Mouse (Mus musculus): ENCODE results near the gene Ccdc188. TPM values are rescaled to one million over a fixed set of nuclear protein-coding genes. Genes with fewer than 3 reads are reported as not detected.
"Not testable (repeated sequence)": the region's sequence is repeated elsewhere in the genome, so short reads cannot be mapped to it uniquely, and the experiment has no call there.

Gene Ccdc188
- total RNA-seq (2017) = not detected in 2 replicates

DNA sequence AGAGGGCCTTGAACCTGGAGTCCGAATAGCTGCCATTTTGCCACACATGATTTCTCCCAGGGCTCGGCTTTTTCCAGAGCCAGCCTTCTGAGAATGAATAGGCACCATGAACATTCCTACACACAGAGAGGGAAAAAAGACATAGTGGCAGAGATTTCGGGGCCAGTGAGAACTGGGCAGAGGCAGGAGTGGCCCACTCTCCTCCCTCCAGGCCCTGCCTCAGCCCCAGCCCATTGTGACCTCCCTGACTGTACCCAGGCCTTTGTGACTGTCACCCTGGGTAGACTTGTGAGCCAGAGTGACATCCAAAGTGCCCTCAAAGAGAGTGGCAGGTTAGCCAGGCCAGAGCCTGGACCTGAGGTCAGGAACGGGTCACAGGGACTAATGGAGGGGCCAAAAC lies at the start of gene Ccdc188:
Gene Ccdc188, plus strand, starts transcription at position 301 of the 400 bp plus-strand sequence.
- ATAC-seq (ENCODE audit: extremely low read depth, insufficient number of reproducible peaks, low FRiP score, poor library complexity, severe bottlenecking) = no peak

DNA sequence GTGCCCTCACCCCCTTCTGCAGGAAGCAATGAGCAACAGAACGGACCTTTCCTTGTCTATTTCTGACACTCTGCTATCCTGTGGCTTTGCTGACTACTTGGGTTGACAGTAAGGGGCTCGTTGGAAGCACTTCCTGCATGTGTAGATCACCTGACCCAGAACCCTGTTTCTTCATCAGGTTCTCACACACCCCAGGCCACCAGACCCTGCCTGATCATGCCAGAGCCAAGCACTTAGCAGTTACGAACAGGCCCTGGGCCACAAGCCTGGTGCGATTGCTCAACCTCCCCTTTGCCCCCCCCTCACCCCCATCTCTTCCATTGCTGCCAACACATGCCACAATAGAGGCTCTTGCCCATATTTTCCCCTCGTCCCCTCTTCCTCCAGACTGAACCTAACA lies 48.5 kb upstream of the Ccdc188 start:
- no peak for ATAC-seq (ENCODE audit: extremely low read depth, insufficient number of reproducible peaks, low FRiP score, poor library complexity, severe bottlenecking)

DNA sequence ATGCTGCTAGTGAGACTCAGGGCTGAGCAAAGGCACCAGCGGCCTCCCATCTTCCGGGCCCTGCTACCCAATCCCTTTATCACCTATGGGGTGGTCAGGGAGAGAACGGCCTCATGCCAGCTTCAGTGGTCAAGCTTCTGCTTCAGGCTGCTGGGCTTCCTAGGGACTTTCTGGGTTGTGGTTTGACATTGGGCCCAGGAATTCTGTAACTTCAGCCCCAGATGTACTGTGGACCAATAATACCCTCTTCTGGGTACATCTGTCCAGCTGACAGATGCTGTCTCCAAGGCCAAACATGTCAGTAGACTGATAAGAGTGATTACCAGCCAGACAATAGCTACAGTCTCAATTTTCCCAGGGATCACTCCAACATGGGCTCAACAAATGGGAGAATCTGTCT lies 47.9 kb upstream of the Ccdc188 start:
- ATAC-seq (ENCODE audit: extremely low read depth, insufficient number of reproducible peaks, low FRiP score, poor library complexity, severe bottlenecking) = no peak

DNA sequence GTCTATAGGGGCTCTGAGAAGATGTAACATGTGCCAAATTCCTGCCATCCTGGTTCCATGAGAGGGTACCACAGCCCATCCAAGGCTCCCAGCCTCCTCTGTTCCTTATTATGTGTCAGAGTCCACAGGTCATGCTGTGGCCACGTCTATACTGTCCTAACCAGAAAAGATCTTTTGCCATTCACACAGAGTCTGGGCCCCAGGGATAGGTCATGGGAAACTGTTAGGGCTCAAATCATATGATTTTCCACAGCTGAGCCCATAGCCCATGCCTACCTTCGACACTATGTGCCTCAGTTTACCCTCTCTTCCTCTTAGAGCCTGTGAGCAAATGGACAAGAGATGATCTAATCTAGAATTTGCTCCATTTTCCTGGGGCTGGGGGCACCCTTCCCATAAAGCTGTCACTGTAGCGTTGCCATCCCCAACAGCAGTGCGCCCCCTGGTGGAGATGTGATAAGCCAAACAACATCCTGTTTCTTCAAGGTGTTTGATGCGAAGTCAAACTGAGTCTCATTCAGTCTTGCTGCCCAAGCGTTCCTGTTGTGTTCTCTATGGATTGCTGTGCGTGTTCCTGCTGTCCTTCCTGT lies 45.3 kb upstream of the Ccdc188 start:
- peak; percentile 45; the same call in 1 of the 2 replicates for ATAC-seq (ENCODE audit: extremely low read depth, insufficient number of reproducible peaks, low FRiP score, poor library complexity, severe bottlenecking)

DNA sequence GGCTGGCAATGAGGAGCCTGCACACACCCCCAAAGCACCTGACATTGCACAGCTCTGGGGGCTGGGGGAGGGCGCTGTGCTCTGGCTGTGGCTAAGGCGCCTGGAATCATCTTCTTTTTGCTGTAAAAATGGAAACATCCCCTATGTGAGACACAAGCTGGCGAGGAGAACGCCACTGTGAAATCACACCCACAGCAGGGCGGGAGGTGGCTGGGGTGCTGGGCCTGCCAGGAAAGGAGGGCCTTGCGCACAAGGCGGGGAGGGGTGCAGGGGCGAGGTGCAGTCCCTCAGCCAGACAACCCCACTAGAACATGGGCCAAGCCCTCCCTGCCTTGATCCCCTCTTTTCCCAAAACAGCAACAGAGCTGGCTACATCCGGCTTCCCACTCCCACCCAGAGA lies 44.4 kb upstream of the Ccdc188 start:
- ATAC-seq (ENCODE audit: extremely low read depth, insufficient number of reproducible peaks, low FRiP score, poor library complexity, severe bottlenecking) = no peak

DNA sequence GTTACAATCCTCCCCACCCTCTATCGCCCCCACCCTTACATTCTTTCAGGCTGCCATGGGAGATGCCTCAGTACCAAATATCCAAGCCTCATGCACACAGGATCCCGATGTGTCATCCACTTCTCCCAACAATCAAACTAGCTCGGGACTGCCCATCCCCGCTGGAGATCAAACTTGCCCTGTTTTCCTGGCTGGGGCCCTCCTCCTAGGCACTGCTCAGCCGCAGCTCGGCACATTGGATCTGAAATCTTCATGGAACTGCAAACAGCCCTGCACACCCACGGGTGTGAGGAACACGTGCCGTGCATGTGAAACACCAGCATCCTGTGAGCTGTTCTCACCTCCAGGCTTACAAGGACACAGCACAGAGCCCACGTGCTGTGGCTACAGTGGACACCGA lies 43.9 kb upstream of the Ccdc188 start:
- no peak for ATAC-seq (ENCODE audit: extremely low read depth, insufficient number of reproducible peaks, low FRiP score, poor library complexity, severe bottlenecking)

DNA sequence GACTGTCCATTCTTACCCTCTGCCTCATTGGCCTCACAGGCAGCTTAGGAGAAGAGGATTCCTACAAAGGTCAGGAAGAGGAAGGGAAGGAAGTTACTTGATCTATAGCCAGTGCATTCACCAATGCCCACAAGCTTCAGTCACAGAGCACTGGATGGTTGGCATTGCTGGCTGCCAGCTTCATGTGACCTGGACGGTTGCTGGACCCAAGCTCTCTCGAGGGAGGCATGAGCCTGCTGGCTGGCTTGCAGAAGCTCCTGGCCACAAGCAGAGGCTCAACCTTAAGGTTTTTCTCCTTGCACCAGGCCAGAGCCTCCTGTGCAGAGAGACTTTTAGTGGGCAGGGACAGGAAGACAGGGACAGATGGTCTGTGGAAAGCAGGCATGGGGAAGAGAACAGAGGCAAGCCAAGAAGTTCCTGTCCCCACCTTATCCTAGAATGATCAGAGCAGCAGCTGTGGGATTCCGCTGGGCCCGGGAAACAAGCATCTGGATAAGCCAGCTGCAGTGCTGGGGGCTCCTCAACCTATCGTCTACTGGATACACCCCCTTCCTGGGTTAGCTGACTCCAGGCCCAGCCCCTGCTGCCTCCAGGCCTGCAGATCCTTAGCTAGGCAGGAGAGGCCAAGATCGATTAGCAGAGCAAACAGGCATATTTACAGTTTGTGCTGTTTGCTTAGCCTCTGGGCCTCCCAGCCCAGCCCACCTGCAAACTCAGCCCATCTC lies 41.7 kb upstream of the Ccdc188 start:
- ATAC-seq (ENCODE audit: extremely low read depth, insufficient number of reproducible peaks, low FRiP score, poor library complexity, severe bottlenecking) = no peak

DNA sequence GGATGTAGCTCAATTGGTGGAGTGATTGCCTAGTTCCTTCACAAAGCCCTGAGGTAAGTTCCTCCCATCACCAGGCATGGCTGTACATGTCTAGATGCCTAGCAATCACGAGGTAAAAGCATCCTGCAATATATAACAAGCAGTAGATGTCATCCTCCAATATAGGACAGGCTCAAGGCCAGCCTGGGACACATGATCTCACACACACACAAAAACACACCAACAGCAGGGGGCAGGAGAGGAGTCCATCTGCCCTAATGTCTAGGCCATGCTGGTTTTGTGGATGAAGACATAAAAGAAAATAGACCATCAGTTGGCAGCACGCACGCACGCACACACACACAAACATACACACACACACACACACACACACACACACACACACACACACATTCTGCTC lies 40.9 kb upstream of the Ccdc188 start:
- ATAC-seq (ENCODE audit: extremely low read depth, insufficient number of reproducible peaks, low FRiP score, poor library complexity, severe bottlenecking) = no peak

DNA sequence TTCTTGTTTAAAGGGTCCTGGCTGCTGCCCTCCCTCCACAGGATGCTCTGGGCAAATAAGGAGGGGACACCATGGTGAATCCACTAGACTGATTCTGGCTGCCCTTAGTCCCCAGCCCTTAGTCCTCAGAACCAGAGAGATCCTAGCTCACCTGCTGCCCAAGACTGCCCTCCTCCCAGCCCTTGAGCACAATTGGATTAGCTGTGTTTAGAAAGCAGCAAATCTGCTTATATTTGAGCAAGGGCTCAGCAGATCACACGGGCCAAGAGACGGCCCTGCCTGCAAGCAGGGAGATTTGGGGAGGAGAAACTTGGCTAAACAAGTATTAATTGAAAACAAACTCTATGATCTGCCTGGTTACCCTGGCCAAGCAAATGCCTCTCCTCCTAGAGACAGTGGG lies 38.1 kb upstream of the Ccdc188 start:
- no peak for ATAC-seq (ENCODE audit: extremely low read depth, insufficient number of reproducible peaks, low FRiP score, poor library complexity, severe bottlenecking)

DNA sequence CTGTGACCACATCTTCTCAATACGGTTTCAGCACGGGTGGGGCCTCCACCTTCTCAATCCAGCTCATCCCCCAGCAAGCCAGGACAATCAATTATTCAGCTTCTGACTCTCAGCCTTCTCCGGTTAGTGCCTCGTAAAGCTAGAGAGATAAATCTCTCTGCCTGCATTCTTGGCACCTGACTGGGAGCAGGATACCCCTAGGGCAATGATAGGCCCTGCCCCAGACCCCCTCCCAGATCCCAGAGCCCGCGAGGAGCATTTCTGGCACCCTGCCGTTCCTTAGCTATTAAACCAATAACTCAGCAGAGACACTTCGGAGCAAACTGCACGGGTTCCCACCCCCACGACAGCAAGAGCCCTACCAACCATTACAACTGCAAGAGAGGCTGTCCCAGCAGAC lies 36.3 kb upstream of the Ccdc188 start:
- no peak for ATAC-seq (ENCODE audit: extremely low read depth, insufficient number of reproducible peaks, low FRiP score, poor library complexity, severe bottlenecking)

DNA sequence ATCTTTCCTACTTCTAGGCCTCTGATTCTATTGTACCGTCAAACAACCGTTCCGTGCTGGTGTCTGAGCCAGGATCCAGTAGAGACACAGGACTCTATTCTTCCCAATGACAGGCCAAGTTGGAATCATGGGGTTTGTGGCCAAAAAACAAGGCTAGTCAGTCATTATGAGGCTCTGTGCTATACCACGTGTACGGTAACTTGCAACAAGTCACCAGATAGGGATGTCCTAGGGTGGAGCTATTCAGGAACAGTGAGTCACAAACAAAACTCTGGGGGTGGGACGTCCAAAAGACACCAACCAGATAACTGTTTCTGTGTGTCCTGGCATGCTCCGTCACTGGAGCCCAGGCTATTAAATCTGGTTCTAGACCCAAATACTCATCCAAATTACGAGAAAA lies 34.9 kb upstream of the Ccdc188 start:
- ATAC-seq (ENCODE audit: extremely low read depth, insufficient number of reproducible peaks, low FRiP score, poor library complexity, severe bottlenecking) = no peak

DNA sequence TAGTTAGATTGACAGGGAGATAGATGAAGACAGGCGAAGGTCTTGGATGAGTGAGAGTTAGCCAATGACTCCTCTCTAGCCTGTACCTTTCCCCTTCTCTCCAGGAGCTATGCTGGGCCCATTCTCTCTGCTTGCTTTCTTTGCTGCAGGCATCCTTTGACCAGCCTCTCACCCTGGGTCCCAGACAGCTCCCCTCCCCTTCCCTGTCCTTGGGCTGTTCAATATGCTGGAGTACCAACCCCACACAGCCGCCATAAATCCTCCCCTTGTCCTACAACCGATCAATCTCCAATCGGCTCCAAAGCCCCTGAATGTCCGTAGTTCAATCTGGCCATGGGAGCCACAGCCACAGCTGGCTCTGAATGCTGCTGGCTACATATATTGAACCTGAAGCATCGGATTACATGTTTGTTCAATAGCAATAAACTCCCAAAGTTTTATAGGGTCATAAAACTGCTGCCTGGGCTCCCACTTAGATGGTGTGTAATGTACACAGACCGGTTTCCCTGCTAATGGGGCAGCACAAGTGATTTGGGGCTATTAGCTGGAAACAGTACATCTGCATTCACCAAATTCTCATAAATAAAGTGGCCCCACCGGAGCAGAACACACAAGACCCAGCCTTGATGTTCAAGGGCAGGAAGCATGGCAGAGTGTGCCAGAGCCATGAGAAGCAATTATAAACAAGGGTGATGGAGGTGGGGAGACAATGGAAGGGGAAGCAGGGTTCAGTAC lies 31.8 kb upstream of the Ccdc188 start:
- no peak for ATAC-seq (ENCODE audit: extremely low read depth, insufficient number of reproducible peaks, low FRiP score, poor library complexity, severe bottlenecking)

DNA sequence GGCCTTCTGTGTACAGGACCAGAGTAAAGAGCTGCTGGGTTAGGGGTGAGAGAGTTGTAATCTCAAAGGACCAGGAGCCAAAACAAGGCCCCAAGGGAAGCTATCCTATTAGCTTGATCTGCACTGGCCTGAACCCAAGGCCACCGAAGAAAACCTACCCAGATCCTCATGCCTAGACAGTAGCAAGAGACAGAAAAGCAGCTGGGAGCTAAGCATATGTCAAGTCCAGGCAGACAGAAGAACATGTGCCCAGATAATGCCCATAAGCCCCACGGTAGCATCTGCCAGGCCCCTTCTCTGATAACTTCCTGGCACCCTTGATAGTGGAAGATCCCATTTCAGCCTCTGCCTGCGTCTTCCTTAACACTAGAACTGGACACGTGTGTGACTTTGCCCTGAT lies 30.9 kb upstream of the Ccdc188 start:
- ATAC-seq (ENCODE audit: extremely low read depth, insufficient number of reproducible peaks, low FRiP score, poor library complexity, severe bottlenecking) = no peak

DNA sequence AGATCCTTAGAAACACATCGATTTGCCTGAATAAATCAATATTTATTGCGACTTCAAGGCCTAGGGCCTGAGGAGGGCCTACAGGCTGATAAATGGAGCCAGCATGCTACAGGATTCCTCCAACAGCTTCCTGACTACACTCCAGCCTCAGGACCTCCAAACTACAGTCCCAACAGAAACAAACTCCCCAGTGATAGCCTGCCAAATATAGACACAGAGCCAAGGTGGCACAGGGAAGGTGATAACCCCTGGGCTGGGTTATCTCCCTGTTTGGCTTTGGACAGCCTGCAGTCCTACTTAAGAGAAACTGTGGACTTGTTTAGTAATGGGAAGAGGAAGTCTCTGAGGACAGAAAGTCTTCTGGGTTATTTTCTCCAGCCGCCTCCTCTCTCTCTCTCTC lies 30.5 kb upstream of the Ccdc188 start:
- ATAC-seq (ENCODE audit: extremely low read depth, insufficient number of reproducible peaks, low FRiP score, poor library complexity, severe bottlenecking) = no peak

DNA sequence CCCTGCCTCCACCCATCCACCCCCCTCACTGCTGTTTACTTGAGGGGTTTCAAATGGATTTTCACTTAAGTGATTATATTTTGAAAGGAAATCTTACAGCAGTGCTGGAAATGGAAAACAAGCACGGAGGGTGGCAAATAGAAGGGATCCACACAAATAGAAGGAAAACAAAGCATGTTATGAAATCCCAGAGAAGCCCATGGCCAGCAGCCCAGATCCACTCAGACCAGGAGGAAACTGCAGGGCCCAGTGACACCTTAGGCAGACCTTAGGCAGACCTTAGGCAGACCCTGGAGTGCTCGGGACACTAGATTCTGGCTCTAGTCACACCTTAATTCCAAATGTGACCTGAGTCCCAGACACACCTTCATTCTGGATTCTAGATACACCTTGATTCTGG lies 26.7 kb upstream of the Ccdc188 start:
- no peak for ATAC-seq (ENCODE audit: extremely low read depth, insufficient number of reproducible peaks, low FRiP score, poor library complexity, severe bottlenecking)

DNA sequence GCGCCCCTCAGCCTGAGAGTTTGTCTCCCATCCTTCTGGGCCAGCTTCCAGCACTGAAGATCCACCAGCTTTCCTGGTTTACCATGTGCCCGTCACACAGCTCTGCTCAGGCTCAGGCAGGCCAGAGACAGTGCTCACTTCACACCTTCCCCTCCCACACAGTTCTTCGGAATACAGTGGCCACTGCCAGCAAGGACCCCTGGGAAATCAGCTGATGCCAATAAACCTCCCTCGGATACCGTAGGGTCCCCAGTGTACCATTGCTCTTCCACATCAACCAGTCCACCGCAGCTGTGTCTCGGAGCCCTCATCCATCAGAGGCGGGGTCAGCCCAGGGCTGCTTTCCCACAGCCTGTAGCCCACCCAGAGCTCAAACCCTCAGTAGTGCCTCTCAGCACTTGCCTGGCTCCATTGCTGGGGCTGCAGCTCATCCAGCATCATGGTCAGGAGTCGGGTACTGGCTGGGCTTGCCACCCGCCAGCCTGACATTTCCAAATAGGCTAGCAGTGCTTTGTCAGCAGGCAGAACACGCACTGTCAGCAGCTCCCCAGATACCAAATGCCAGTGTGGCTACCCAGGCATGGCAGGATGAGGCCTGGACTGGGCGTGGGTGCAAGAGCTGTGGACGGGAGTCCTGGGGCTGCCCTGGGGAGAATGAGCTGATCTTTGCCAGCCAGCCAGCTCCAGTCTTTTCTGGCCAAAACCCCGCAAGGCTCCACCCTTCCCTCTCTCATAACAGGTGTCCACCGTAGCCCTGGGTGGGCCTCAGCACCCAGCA lies 23.3 kb upstream of the Ccdc188 start:
- ATAC-seq (ENCODE audit: extremely low read depth, insufficient number of reproducible peaks, low FRiP score, poor library complexity, severe bottlenecking) = no peak

DNA sequence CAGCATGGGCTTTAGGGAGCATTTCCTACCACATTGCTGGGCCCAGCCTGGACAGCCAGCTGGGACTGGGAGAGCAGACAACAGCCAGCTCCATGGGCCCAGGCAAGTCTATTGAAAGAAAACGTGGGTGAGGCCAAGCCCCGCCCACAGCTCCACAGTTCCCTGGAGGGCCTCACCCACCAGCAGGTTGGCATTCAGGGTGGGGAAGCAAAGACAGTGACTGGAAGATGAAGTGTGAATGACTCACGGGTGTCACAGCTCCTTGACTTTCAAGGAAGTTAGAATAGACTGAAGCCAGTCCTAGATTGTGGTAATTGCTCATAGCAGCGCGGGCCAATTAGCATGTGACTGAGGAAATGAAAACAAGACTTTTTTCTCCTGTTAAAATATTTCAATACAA lies 22.6 kb upstream of the Ccdc188 start:
- ATAC-seq (ENCODE audit: extremely low read depth, insufficient number of reproducible peaks, low FRiP score, poor library complexity, severe bottlenecking) = no peak

DNA sequence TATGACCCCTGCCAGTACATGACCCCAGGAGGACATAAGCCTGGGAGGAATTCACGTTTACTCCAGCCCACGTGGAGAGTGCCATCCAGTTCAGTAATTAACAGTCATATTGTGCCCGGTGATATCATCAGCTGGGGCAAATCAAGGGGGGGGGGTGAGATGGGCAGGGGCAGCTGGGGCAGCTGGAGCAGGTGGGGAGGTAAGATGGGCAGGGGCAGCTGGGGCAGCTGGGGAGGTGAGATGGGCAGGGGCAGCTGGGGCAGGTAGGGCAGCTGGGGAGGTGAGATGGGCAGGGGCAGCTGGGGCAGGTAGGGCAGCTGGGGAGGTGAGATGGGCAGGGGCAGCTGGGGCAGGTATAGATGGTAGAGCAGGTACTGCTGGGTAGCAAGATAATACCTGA lies 22.1 kb upstream of the Ccdc188 start:
- not testable (repeated sequence) for ATAC-seq (ENCODE audit: extremely low read depth, insufficient number of reproducible peaks, low FRiP score, poor library complexity, severe bottlenecking)

DNA sequence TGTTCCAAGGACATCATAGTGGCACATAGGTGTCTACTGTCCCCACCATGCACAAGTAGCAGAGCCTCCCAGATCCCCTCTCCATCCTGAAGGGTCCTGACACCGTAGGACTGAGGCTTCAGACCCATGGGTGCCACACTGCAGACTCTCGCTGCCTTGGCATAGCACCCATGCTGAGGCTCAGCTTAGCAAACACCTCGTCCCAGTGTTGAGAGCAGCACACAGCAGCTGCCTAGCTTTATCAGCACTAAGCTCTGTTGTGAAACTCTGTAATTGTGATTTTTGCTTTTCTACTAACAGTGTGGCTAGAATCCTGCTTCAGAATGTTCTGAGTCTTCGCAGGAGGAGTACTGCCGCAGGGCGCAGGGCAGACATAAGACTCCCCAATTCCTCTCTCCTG lies 19.8 kb upstream of the Ccdc188 start:
- no peak for ATAC-seq (ENCODE audit: extremely low read depth, insufficient number of reproducible peaks, low FRiP score, poor library complexity, severe bottlenecking)

Data from neutrophil, adult 5-6 weeks (primary cell).